Mouse (Mus musculus): ENCODE results near the gene Flt4.
"Not testable (repeated sequence)": the region's sequence is repeated elsewhere in the genome, so short reads cannot be mapped to it uniquely, and the experiment has no call there.

The Flt4 gene

GRCm38 (mm10) chr11:49608938-49609867 is at the start of gene Flt4:
TSS of gene Flt4 (plus strand) at chr11:49609263.
- in situ Hi-C loops (cut with MboI; ENCODE audit: low sequenced_read_pairs), result not testable (repeated sequence)

- in situ Hi-C loops (cut with MboI; ENCODE audit: low sequenced_read_pairs), result not testable (repeated sequence)
These were observed 34.0 kb upstream of the Flt4 start for GRCm38 (mm10) chr11:49575054-49575453.

- in situ Hi-C loops (cut with MboI; ENCODE audit: low sequenced_read_pairs), result not testable (repeated sequence)
These were observed 28.6 kb upstream of the Flt4 start for GRCm38 (mm10) chr11:49580452-49580851.

GRCm38 (mm10) chr11:49590213-49590612 is 18.9 kb upstream of the Flt4 start:
- in situ Hi-C loops (cut with MboI; ENCODE audit: low sequenced_read_pairs), result no loop called here

GRCm38 (mm10) chr11:49597149-49597548 is 11.9 kb upstream of the Flt4 start:
- in situ Hi-C loops (cut with MboI; ENCODE audit: low sequenced_read_pairs), result not testable (repeated sequence)

- in situ Hi-C loops (cut with MboI; ENCODE audit: low sequenced_read_pairs), result not testable (repeated sequence)
These were observed 757 bp upstream of the Flt4 start for GRCm38 (mm10) chr11:49608306-49608705.

- in situ Hi-C loops (cut with MboI; ENCODE audit: low sequenced_read_pairs), result not testable (repeated sequence)
These were observed 1.1 kb downstream of the Flt4 start for GRCm38 (mm10) chr11:49609868-49610824.

GRCm38 (mm10) chr11:49611349-49611748 is 2.3 kb downstream of the Flt4 start:
- in situ Hi-C loops (cut with MboI; ENCODE audit: low sequenced_read_pairs), result not testable (repeated sequence)

- in situ Hi-C loops (cut with MboI; ENCODE audit: low sequenced_read_pairs), result no loop called here
These were observed 3.1 kb downstream of the Flt4 start for GRCm38 (mm10) chr11:49612154-49612553.

GRCm38 (mm10) chr11:49613349-49613748 is 4.3 kb downstream of the Flt4 start:
- in situ Hi-C loops (cut with MboI; ENCODE audit: low sequenced_read_pairs), result no loop called here

GRCm38 (mm10) chr11:49615856-49616725 is 7.0 kb downstream of the Flt4 start:
- in situ Hi-C loops (cut with MboI; ENCODE audit: low sequenced_read_pairs), result no loop called here

- in situ Hi-C loops (cut with MboI; ENCODE audit: low sequenced_read_pairs), result no loop called here
These were observed 9.4 kb downstream of the Flt4 start for GRCm38 (mm10) chr11:49618476-49618875.

- in situ Hi-C loops (cut with MboI; ENCODE audit: low sequenced_read_pairs), result no loop called here
These were observed 12.9 kb downstream of the Flt4 start for GRCm38 (mm10) chr11:49621953-49622352.

- in situ Hi-C loops (cut with MboI; ENCODE audit: low sequenced_read_pairs), result no loop called here
These were observed 15.1 kb downstream of the Flt4 start for GRCm38 (mm10) chr11:49624156-49624555.

- in situ Hi-C loops (cut with MboI; ENCODE audit: low sequenced_read_pairs), result no loop called here
These were observed 16.8 kb downstream of the Flt4 start for GRCm38 (mm10) chr11:49625863-49626262.

GRCm38 (mm10) chr11:49626748-49627147 is 17.7 kb downstream of the Flt4 start:
- in situ Hi-C loops (cut with MboI; ENCODE audit: low sequenced_read_pairs), result no loop called here

GRCm38 (mm10) chr11:49631154-49631553 is 22.1 kb downstream of the Flt4 start:
- in situ Hi-C loops (cut with MboI; ENCODE audit: low sequenced_read_pairs), result no loop called here

GRCm38 (mm10) chr11:49632256-49632655 is 23.2 kb downstream of the Flt4 start:
- in situ Hi-C loops (cut with MboI; ENCODE audit: low sequenced_read_pairs), result no loop called here

GRCm38 (mm10) chr11:49634101-49634500 is 25.0 kb downstream of the Flt4 start:
- in situ Hi-C loops (cut with MboI; ENCODE audit: low sequenced_read_pairs), result no loop called here

- in situ Hi-C loops (cut with MboI; ENCODE audit: low sequenced_read_pairs), result no loop called here
These were observed 26.6 kb downstream of the Flt4 start for GRCm38 (mm10) chr11:49635671-49636070.
